ENCODE assay signal across 9 mouse cellular contexts in genomic region chr8:10760231-10760630, GRCm38 (mm10).
DNase-seq lines count a peak whose midpoint lies in the region; ATAC-seq and TF ChIP-seq lines count a peak whose summit lies in the region.
"Had no signal": no experiment of that assay in that cellular context is flagged by ENCODE, and none has a peak within 500 bp of the region (broad histone marks: within the 10 kb centered on the region; RNA-seq: fewer than 3 reads in every experiment).

No protein-coding gene starts in this region.

- 55% methylated on average over 6 of the region's 6 CpGs for WGBS in midbrain, embryonic 10.5 days
- WGBS in midbrain, postnatal 0 days, result 38% methylated on average over 6 of the region's 6 CpGs
- 51% methylated on average over 6 of the region's 6 CpGs for WGBS in hindbrain, embryonic 10.5 days
- WGBS in limb, embryonic 14.5 days, result 39% methylated on average over 6 of the region's 6 CpGs

- peak overlapping the region; percentile 38; the same call in 1 of the 2 replicates for H3K4me3 ChIP-seq in midbrain, embryonic 10.5 days
- H3K4me3 ChIP-seq in midbrain, postnatal 0 days (ENCODE audit: low read depth, low read length), result no peak overlapping the region
- H3K4me3 ChIP-seq in hindbrain, embryonic 10.5 days, result peak overlapping the region; percentile 29
- H3K4me3 ChIP-seq in limb, embryonic 14.5 days (replicated peaks; ENCODE audit: low read length), result no peak overlapping the region

- peak overlapping the region; percentile 96 for H3K27ac ChIP-seq in midbrain, embryonic 10.5 days (replicated peaks)
- H3K27ac ChIP-seq in midbrain, postnatal 0 days (ENCODE audit: low read depth, low read length), result no peak overlapping the region
- peak overlapping the region; percentile 94 for H3K27ac ChIP-seq in hindbrain, embryonic 10.5 days
- H3K27ac ChIP-seq in limb, embryonic 14.5 days (replicated peaks; ENCODE audit: low read depth, low read length), result peak overlapping the region; percentile 82

- H3K36me3 ChIP-seq in midbrain, embryonic 10.5 days, result no peaks in the 10 kb centered on the region
- no peaks in the 10 kb centered on the region for H3K36me3 ChIP-seq in midbrain, postnatal 0 days (ENCODE audit: insufficient read depth, low read length)
- no peaks in the 10 kb centered on the region for H3K36me3 ChIP-seq in hindbrain, embryonic 10.5 days
- no peaks in the 10 kb centered on the region for H3K36me3 ChIP-seq in limb, embryonic 14.5 days (ENCODE audit: control insufficient read depth, insufficient read depth, low read length)
- H3K36me3 ChIP-seq: G1E had no signal

- no peak overlapping the region for H3K9ac ChIP-seq in midbrain, postnatal 0 days (replicated peaks; ENCODE audit: low read length, poor library complexity, severe bottlenecking)
- peak overlapping the region; percentile 43; the same call in 1 of the 2 replicates for H3K9ac ChIP-seq in limb, embryonic 14.5 days (ENCODE audit: low read depth, low read length, severe bottlenecking)

- H3K27me3 ChIP-seq in midbrain, embryonic 10.5 days (ENCODE audit: low read depth, poor library complexity, severe bottlenecking), result 0 out of 2 replicates have a peak, but pooled peaks cover 10% of the 10 kb centered on the region
- H3K27me3 ChIP-seq in midbrain, postnatal 0 days (ENCODE audit: insufficient read depth, low read length), result no peaks in the 10 kb centered on the region
- 0 out of 2 replicates have a peak, but pooled peaks cover 4% of the 10 kb centered on the region for H3K27me3 ChIP-seq in hindbrain, embryonic 10.5 days (ENCODE audit: insufficient read depth, poor library complexity, severe bottlenecking)
- H3K27me3 ChIP-seq in limb, embryonic 14.5 days (ENCODE audit: control insufficient read depth, insufficient read depth, low read length), result no peaks in the 10 kb centered on the region

- peaks cover 45% of the 10 kb centered on the region for H3K4me1 ChIP-seq in midbrain, embryonic 10.5 days
- peaks cover 8% of the 10 kb centered on the region for H3K4me1 ChIP-seq in midbrain, postnatal 0 days (ENCODE audit: insufficient read depth, low read length)
- peaks cover 42% of the 10 kb centered on the region for H3K4me1 ChIP-seq in hindbrain, embryonic 10.5 days (replicated peaks)
- peaks cover 28% of the 10 kb centered on the region for H3K4me1 ChIP-seq in limb, embryonic 14.5 days (ENCODE audit: control insufficient read depth, insufficient read depth, low read length)

- no peaks in the 10 kb centered on the region for H3K9me3 ChIP-seq in midbrain, embryonic 10.5 days (replicated peaks)
- H3K9me3 ChIP-seq in midbrain, postnatal 0 days (ENCODE audit: low read length), result no peaks in the 10 kb centered on the region
- H3K9me3 ChIP-seq in hindbrain, embryonic 10.5 days, result no peaks in the 10 kb centered on the region
- no peaks in the 10 kb centered on the region for H3K9me3 ChIP-seq in limb, embryonic 14.5 days (ENCODE audit: control insufficient read depth, low read length)
- H3K9me3 ChIP-seq: G1E had no signal

- no peak for TF ChIP-seq CTCF in midbrain, postnatal 0 days (IDR thresholded peaks at IDR 0.05)

- ATAC-seq in midbrain, postnatal 0 days (ENCODE audit: low FRiP score), result no peak
- no peak for ATAC-seq in limb, embryonic 14.5 days (ENCODE audit: low FRiP score, low read depth)

- no peak for DNase-seq in midbrain, embryonic 10.5 days (ENCODE audit: low spot score)
- no peak for DNase-seq in midbrain, postnatal 0 days (ENCODE audit: low spot score)
- no peak for DNase-seq in hindbrain, embryonic 10.5 days (ENCODE audit: low spot score)
- no peak for DNase-seq in limb, embryonic 14.5 days (ENCODE audit: low spot score)
- no peak for DNase-seq in frontal cortex, postnatal 36 days (ENCODE audit: low spot score in 2 of 2)
- no peak for DNase-seq in layer of hippocampus, postnatal 36 days
- no peak for DNase-seq in ovary, postnatal 10 days (ENCODE audit: low spot score)
- DNase-seq: right cerebral cortex, postnatal 14 days had no signal

- no peak overlapping the region for H3K4me2 ChIP-seq in midbrain, postnatal 0 days (ENCODE audit: low read depth, low read length, poor library complexity, severe bottlenecking)
- peak overlapping the region; percentile 36 for H3K4me2 ChIP-seq in limb, embryonic 14.5 days (replicated peaks; ENCODE audit: low read depth, low read length, severe bottlenecking)

- TF ChIP-seq POLR2A in limb, embryonic 14.5 days (IDR thresholded peaks at IDR 0.05; ENCODE audit: borderline replicate concordance, extremely low read depth, insufficient read depth, insufficient read length), result no peak

Comparison
In these comparisons a context has a peak if more than half of its experiments do, and no peak if none do; other contexts are left out.
1. H3K4me3 ChIP-seq: peak in midbrain, embryonic 10.5 days (single experiment) and hindbrain, embryonic 10.5 days (single experiment); none in midbrain, postnatal 0 days (single experiment) and limb, embryonic 14.5 days (single experiment).